Mouse (Mus musculus): Measurements from ENCODE around the gene Satb1.

The Satb1 gene

DNA sequence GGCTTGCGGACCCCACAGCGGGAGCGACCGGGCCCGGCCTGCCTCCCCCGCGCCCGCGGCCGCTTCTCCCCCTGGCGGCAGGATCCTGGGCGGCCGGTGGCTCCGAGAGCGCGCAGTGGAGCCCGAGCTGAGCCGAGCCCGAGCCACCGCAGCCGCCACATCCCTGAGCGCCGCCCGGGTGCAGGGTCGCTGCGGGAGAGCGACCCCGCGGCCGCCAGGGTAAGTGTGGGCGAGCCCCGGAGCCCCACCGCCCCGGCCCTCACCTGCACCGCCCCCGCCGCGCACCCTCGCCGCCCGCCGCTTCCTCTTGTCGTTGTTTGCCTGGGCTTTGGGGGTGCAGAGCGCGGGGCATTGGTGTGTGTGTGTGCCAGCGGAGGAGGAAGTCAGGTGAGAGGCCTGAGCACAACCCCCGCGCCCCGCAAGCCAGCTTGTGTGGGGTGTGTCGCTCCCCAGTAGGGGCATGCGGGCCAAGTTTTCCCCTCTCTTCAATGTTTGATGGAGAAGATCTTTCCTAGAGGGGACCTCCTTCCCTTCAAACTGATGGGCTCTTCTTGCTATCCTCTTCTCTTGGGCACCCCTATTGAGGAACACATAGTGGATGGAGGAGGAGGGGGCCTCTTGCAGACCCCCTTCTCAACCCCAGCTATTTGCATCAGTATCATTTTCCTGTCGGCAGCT is at the start of gene Satb1:
Satb1 (minus strand) TSS at position 391 of the 678 bp plus-strand sequence.
- peak; percentile 7 for DNase-seq

DNA sequence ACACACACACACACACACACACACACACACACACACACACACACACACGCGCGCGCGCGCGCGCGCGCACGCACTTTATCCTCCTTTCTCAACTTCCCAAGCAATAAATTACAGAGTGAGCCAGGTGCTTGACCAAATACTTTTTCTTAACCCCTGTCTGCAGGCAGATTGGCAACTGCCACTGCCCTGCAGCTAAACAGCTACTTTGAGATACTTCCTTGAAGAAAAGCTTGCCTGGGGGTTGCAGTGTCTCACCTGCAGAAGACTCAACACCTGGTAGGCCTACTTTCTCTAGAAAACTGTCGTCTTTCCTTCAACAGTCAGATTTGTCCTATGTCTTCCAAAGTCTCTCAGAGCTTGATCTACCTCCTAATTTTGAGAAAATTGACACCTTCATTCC is 49.5 kb upstream of the Satb1 start:
- no peak for DNase-seq

DNA sequence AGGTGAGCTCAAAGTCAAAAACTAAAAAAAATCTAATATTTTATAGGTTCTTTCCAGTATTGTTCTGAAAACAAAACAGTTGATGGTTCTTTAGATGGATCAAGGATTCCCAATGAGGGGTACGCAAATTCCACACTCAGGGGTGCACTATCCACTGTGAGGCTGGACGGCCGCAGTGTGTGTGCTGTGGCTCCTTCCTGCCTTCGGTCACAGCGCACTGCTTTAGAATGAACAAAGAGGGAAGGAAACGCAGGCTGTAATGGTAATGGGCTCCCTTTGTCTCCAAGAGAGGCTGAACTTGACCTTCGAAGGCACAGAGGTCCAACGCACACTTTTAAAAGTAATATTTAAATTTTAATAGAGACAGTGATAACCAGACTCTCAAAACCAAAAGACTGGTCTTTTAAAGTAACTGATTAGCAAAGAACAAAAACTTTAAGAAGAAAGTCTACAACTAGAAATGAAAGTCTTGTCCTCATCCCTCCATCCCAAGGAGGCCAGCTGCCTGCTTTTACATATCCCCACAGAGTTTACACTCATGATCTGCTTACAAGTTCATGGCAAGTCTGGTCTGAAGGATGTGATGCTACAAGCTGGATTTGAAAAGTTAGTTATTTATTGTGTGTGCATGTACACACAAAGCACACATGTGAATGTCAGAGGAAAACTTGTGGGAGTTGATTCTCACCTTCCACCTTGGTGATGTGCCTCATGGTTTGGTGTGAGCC is 48.0 kb upstream of the Satb1 start:
- no peak for DNase-seq

DNA sequence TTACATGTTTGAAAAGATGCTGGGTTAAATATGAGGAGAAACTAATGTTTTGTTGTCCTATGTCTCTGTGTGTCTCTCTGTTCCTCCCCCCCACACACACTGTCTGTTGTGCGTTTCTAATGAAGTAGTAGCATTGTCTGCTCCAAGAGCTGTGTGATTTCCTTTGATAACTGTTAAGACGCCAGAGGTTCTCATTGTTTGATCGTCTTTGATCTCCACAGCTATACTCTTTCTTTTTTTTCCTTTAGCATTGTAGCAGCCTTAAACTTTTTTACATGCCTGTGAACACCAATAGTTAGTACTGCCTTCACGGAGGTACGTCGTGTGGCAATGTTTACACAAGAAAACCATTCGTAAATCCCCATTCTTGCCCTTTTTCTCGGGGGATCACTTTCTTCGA is 47.1 kb upstream of the Satb1 start:
- no peak for DNase-seq

DNA sequence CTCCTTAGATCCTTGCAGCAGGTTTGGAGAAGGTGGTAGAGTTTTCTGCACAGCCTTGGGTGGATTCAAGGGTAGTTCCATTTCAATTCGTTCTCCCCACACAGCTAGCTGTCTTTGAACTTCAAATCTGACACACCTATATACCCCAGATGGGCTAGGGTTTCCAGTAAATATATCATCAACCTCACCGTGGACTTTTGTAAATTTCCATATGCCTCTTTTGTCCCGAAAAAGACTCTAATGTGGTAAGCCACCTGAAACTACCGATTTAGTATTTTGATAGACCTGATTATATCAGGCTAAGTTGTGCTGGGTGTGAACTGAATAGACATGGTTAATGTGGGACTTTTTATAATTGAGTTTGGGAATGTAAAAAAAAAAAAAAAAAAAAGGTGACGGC is 46.6 kb upstream of the Satb1 start:
- no peak for DNase-seq

DNA sequence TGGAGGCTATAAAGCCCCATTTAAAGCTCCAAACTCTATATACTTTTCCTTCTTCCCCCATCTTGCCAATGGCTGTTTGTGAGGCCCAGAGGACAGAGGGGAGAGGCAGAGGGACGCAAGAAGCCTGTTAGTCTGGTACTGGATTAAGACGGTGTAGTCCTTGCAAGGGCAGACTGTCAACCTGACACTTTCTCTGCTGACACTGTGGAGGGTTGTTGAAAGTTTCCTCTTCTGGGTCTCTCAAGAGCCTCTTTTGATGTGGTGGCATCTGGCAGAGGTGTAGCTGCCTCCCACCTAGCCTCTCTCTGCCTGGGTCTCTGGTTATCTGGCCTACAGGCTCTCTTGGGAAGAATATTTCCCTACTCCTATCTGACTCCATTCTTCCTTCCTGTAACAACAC is 46.1 kb upstream of the Satb1 start:
- no peak for DNase-seq

DNA sequence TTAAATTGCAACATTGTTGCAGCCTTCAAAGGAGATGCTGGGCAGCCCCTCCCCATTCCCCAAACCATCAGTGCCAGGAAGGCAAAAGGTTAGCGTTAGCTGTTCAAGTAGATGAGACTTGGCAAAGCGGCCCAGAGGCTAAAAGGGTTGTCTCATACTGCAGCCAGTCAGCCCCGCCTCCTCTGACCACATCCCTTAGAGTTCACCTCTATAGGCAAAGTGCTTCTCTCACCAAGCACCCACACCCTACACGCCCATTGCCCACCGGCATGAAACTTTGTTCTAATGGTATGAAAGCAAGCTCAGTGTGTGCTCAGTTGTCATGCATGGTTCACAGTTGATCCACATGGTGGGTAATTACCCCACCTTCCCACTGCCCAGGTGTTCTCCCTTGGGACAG is 43.4 kb upstream of the Satb1 start:
- DNase-seq: no peak

DNA sequence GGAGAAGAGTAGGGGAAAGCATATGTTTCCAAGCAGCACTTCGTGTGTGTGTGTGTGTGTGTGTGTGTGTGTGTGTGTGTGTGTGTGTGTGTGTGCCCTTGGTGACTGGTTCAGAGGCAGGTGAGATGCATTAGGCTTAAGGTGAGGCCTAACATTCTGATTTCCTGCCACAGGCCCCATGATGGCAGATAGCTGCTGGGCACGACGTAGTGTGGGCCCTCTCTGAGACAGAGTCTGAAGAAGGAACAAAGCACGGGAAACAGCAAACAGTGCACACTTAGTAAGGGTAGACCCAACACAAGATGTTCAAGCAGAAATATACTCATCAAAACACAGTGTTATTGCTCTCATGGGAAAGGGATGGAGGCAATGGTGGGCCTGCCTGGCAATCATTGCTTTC is 24.5 kb upstream of the Satb1 start:
- DNase-seq: no peak

DNA sequence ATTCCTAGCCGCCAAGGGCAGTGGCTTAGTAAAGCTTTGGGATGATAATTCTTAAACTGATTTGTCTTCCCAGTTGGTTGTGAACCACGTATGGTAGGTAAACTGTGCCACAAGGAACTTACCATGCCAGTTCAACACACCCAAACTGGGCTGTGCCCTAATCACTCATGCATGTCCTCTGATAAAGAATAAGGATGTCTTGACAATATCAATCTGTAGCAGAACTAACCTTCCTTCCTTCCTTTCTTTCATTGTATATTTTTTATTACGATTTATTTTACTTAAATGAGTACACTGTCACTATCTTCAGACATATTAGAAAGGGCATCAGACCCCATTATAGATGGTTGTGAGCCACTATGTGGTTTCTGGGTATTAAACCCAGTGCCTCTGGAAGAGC is 23.2 kb upstream of the Satb1 start:
- DNase-seq: no peak

DNA sequence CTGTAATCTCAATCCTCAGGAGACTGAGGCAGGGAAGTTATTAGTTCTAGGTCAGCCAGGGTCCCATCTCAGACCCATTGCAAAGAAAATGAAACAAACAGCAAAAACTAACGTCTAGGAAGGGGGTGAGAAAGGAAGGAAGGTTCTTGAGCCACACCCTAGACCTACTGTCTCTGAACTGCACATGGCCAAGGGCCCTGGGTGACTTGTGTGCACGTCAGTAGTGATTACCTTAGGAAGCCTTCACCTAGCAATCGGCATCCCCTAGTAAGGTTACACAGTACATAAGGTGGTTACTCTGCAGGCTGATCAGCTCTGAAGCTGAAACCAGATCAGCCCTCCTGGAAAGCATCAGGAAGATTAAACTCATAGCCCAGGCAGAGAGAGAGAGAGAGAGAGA is 22.2 kb upstream of the Satb1 start:
- DNase-seq: no peak

DNA sequence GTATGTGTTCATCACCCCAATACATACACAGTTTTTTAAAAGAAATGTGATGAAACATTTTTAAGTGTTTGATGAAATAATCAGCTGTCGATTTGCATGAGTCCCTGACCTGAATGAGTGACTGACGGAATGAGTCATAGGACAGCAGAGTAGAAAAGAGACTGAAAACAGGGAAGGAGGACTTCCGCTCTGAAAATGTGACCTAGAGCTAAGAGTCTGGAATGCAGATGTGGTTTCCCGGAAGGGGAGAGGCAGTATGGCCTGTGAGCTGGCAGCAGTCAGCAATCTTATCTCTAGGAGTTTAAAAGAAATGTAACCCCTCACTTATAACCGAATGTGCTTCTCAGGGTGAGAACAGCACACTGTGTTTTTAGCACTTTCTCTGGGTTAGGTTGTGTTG is 20.9 kb upstream of the Satb1 start:
- DNase-seq: no peak

DNA sequence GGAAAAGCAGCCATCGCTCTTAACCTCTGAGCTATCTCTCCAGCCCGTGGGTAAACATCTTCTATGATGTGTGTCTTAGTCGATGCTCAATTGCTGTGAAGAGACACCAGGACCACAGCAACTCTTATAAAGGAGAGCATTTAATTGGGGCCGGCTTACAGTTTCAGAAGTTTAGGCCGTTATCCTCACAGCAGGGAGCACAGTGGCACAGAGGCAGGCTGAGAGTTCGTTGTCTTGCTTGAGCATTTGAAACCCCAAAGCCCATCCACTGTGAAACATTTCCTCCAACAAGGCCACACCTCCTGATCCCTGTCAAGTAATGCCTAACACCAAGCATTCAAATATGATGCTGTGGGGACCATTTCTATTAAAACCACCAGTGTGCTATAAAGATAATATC is 7.5 kb upstream of the Satb1 start:
- no peak for DNase-seq

DNA sequence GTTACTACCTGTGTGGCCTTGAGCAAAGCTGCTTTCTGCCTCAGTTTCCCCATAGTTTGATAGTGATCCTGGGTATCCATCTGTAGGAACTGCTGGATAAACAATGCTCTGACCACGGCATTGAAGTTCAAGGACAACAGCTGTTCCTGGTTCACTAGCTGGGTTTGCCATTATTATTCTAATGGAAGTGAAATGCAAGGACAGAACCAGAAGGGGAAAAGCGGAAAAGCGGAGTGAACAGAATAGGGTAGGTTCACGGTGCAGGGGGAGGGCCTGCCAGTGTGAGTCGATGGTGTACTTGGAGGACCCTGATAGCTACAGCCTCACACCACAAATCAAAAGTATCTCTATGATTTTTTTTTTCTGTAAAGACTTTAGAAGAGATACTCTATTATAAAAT is 6.4 kb upstream of the Satb1 start:
- no peak for DNase-seq

DNA sequence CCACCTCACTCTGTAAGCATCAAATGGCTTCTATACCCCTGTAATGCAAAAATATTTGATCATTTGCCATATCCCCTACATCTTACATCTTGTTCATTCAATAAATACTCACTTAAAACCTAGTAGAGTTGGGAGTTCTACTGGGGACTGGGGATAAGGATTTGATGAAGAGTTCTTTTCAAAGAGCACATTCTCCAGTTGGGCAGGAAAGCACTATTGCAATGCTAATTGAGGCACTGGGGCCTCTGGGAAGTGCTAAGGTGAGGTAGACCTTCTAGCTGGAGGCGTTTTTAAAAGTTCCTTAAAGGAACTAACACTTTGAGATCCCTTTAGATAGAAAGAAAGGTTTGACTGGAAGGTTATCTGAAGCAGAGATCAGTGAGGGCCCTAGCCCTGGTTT is 3.8 kb upstream of the Satb1 start:
- DNase-seq: no peak

DNA sequence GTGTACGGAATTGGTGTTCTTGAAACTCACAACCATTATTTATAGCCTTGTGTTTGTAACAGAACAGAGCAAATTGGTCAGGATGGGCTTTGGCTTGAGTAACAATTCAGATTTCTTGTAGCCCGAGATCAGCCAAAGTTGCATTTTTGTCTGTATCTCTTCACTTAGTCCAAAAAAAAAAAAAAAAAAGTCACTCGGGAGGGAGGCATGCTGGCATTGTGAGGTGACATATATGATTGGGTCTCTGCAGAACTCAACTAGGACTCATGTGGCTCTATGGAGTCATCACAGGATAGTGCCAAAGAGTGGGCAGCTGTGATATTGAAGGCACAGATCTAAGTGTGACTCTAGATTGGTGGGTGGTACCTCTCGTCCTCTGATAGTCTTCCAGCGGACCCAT is 3.2 kb upstream of the Satb1 start:
- DNase-seq: no peak

DNA sequence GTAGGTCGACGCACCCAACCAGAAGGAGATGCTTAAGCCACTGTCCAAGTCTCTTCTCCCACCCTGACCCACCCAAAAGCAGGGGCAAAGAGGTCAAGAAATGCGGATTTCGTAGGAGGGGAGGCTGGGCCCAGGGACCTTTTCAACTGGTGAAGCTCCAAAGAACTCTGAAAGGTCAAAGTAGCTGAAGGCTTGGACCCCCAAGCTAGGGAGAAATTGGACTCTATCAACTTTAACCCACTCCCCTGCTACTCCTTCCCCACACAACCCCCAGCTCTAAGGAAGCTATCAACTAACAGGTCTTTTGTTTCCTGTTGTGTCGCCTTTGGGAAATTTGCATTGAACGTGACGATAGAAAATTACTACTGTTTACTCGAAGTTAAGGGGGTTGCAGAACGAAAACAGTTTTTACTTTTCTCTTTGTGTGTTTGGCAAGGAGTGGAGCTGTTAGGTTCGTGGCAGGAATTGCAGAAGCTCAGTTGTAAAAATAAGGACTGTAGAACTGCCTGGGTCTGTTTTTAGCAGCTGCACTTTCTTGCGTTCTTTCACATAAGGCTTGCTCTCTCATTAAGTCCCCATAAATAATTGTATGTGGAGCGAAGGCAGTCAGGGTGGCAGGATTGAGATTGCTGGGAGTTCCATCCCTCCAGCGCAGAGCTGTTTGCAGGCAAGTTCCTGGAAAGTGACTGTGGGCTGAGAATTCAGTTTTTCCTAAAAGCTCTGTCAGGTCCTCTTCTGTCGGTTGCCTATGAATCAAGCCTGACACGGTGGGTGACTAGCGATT is 680 bp upstream of the Satb1 start:
- no peak for DNase-seq

DNA sequence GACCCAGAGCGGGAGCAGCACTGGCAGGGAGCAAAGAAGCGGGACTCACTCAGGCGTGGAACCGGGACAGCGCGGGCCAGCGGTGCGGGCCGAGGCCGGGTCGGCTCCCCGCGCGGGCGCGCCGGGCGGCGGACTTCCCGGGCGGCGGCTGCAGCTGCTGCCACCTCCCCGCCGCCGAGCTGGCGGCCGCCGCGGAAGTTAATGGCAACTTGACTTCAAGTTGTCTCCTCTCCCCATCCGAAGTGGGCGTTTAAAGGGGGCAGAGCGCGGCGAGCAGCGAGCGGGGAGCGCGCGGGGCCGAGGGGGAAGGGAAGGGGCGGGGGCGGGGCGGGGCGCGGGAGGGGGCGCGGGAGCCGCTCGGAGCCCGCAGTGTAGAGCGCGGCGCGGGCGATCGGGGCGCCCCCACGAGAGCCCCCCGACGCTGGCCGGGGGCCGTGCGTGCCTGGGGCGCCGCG is 642 bp downstream of the Satb1 start:
- DNase-seq: no peak

DNA sequence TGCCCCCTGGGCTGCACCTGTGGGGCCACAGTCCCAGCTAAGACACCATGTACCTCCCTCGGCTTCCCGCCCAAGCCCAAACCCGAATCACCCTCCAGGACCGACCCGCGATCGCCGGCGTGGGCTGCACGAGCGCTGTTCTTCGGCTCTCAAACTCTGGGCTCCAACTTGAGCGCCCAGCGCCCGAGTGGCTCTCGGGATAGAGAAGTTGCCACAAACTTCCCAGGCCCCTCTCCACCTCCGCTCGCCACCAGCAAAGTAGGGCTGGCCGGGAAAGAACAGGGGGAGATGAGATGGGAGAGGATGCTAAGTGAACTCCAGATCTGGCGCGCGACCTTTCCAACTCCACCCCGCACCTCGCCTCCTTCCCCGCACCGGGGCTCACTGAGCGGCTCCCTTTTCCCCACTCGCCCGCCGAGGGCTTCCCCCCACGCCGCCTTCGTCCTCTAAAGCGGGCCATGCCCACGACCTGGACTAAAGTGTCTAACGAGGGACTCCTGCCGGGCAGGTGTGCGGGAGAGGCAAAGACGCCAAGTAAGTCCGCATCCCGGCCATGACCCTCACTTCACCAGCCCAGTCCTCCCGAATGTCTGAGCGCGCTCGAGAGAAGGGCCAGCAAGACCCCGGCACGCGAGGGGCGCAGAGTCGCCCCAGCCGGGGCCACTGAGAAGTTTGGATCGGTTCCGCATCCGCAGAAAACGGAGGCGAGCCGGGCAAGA is 1.2 kb downstream of the Satb1 start:
- no peak for DNase-seq

DNA sequence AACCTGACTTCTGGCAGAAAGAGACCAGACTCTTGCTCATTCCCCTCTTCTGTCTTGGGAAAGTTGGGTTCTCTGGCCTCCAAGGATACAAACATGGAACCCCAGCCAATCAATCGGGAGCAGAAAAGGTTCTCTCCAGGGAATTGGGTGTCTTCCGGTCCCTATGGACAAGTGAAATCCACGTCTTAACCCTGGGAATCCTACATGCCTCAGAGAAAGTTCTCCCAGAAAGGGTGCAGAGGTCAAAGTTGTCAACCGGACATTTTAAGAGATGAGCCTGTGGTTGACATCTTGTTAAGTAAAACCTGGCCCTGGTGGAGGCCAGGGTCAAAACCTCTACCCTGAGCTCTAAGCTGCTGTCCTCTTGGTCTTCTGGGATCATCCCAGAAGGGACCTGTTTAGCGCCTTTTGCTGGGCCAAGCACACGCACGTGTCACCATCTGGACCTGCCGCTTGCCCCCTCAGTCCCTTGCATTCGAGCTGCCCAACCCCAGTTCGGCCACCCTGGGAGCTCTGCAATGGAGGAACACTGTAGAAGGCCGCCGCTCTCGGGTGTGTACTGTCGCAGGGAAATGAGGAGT is 1.9 kb downstream of the Satb1 start:
- DNase-seq: no peak

DNA sequence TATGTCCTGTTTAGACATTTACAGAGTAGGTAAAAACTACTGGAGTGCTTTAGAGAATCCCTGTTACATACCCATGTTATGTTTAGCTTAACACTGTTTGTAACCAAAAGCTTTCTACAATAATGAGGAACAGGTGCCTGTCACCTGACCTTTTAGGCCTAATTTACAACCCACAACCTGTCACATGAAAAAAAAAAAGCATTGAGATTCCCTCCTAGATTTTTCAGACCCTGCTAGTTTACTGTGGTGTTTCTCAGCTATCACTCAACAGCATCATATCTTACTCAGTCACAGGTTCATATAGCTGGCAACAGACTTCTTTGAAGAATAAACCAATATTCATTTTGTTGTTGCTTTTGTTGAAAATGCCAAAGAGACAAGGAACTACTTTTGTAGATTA is 3.7 kb downstream of the Satb1 start:
- DNase-seq: no peak

DNA sequence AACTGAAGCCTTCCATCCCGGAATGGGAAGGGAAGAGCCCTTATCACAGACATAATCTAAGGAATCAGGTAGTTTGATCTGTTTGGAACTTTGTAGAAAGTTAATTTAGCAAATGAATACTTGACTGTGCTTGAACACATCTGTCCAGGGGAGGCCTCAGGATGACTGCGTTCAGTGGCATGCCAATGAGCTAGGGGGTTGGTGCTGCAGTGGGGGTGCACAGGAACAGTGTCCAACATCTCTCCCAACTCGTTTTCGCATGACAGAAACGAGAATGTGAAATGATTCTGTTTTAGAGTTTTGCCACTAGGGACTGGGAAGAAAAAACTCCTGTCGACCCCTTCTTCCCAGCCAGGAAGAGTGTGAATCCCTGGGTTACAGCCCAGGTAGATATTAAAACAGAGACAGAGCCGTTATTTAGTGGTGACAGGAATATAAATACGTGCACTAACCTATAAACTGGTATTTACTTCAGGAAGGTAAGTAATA is 5.1 kb downstream of the Satb1 start:
- no peak for DNase-seq

DNA sequence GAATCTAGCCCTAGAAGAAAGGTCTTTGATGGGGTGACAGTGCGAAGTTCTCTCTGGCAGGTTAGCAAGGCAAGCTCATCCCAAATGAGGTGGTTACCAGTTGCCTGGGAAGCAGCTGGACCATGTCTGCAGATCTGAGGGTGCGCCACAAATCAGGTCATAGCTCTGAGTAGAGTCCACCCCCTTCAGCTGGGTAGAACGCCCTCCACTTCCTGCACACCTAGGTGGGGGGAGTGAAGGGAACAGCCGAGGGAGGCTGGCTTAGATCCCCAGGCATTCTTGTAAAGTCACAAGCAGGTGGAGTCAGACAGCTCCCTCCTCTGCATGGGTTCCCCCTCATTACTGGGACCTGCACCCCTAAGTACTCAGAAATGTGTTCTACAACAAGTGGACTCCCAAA is 6.6 kb downstream of the Satb1 start:
- no peak for DNase-seq

DNA sequence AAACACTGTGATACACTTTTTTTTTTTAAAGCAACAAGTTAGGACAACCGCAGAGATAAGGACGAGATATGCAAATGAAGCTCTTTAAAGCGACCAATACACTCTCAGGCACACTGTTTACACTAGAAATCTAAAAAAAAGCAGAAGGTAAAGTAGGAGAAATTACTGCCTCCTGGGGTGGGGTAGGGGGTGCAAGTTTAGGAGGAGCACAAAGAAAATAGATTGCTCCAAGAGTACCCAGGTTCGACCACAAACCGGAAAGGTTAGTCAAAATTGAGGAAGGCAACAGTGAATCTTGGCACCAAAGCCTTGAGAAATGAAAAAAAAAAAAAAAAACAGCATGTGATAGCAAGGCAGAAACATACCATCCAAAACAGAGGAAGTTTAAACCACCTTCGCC is 18.8 kb downstream of the Satb1 start:
- DNase-seq: no peak
